Mouse (Mus musculus) hindlimb bud, embryonic 11.5 days (tissue): ENCODE data around the gene Rbks.

Experiments
- DNase-seq: peaks from one replicate; pipeline ENCODE4 v3.0.0-alpha.2; 2012; ENCODE audit warnings: low read depth, low spot score; ENCODE audit errors: extremely low spot score

Rbks gene

GRCm38 (mm10) chr5:31588016-31588415 lies 109.4 kb downstream of the Rbks start:
- no peak for DNase-seq

GRCm38 (mm10) chr5:31585526-31585925 lies 111.9 kb downstream of the Rbks start:
- no peak for DNase-seq

- DNase-seq: no peak
Measured at GRCm38 (mm10) chr5:31583261-31583660, 114.2 kb downstream of the Rbks start.

GRCm38 (mm10) chr5:31581932-31582331 lies 115.5 kb downstream of the Rbks start:
- DNase-seq: no peak

GRCm38 (mm10) chr5:31581263-31581662 lies 116.2 kb downstream of the Rbks start:
- DNase-seq: no peak

DNA sequence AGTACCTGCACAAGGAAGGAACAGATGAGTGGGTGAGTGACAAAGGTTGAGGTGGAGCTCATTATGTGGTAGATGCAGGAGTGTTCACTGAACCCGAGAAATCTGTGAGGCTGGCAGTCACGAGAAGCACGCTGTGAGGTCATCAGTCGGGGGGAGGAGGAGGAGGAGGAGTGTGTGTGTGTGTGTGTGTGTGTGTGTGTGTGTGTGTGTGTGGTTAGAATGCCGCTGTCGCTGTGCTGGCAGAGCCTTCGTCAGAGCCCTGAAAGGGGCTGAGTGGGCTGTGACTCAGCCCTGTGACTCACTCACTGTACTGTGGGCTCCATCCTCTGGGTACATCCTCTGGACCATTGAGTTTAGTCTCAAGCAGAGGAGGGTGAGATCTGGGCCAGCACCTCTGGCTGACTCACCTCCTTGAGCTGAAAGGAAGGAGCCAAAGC lies 120.9 kb downstream of the Rbks start:
- DNase-seq: no peak
